Mouse (Mus musculus): ENCODE measurements around the gene Csn1s2a.
"Not testable (repeated sequence)": the region's sequence is repeated elsewhere in the genome, so short reads cannot be mapped to it uniquely, and the experiment has no call there.

Csn1s2a gene

GRCm38 (mm10) chr5:87774267-87774666 is at the start of gene Csn1s2a:
Csn1s2a (plus strand) TSS chr5:87774567.
- no peak for DNase-seq

DNA sequence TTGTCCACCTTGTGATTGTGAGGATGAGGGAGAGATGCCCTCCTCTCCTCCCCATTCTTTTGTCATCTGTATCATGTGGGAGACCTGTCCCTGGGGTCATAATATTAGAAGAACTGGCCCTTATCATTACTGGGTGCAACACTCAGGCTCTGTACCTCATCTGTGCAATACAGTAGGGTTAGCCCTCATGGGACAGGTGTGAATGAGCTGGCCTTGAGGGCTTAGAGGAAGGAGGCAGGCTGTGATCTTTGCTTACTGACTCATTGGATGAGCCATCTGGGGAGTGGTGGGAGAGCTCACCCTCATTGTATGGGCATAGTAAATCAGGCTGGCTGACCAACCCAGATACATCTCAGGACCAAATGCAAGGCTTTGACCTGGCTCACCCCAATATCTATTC is 39.5 kb upstream of the Csn1s2a start:
- no peak for DNase-seq

DNA sequence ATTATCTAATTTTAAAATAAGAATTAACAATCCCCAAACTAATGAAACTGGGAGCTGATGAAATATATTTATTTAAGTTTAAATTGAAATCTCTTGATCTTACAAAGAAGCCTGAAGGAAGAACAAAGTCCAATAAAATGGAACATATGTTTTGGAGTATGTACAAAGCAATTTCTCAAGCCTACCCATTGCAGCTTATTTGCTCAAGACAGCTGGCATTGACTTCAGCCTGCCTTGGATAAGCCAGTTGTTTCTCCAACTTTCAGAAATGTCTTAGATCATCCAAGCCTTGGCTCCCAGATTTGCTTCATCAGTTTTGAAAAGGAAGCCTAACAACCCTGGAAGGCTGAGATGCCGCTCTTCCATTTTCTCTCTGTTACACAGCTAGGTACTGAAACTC is 20.9 kb upstream of the Csn1s2a start:
- DNase-seq: no peak

DNA sequence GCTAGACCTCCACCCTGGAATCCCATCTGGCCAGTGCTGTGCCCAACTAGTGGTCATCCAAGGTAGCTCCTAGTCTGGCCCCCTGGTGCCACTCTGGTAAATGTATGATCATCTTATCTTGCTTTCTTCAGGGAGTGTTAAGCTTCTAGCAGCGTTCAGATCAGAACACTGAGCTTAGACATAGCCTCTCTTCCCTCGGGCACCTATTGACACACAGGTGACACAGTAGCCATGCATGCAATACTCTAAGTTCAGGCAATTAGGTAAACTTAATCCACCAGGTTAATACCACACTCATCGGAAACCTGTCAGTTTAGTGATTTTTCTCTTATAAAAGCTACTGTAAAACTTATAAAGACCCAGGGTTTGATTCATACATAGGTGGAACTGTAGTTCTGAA is 9.8 kb upstream of the Csn1s2a start:
- DNase-seq: no peak

GRCm38 (mm10) chr5:87772151-87772550 is 2.2 kb upstream of the Csn1s2a start:
- not testable (repeated sequence) for DNase-seq

DNA sequence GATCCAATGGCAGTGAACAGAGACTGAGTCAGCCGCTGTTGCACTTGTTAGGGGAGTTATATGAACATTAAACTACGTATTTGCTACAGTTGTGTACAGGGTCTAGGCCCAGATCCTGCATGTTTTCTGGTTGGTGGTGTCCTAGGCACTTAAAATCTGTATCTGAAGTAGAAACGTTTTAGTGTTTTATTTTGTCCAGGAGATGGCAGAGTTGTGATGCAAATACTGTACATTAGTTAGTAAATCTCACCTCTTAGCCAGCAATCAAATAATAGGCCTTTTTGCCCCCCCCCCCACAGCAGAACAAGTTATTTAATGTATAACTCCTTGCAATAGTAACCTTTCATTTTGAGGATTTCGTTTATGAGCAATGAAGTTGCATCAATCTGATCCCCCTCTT is 8.4 kb downstream of the Csn1s2a start:
- no peak for DNase-seq

- no peak for DNase-seq
Measured at GRCm38 (mm10) chr5:87807782-87808181, 33.4 kb downstream of the Csn1s2a start, which contains the start of gene Csn1s2b. Csn1s2b (plus strand) TSS chr5:87808082.

DNA sequence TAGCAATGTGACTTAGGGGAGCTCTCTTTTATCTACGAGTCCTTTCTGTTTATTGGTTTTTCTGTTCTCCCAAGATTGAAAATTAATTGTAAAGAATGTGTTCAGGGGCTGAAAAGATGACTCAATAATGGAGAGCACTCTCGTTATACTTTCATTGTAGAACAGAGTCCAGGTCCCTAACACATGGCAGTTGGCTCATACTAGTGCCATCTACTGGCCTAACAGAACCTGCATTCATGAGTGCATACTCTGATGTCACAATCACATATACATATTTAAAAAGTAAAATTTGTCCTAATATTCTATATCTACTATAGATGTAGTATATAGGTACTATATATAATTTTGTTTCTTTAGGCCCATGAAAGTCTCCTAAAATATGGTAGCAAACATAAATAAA is 34.9 kb downstream of the Csn1s2a start:
- no peak for DNase-seq

DNA sequence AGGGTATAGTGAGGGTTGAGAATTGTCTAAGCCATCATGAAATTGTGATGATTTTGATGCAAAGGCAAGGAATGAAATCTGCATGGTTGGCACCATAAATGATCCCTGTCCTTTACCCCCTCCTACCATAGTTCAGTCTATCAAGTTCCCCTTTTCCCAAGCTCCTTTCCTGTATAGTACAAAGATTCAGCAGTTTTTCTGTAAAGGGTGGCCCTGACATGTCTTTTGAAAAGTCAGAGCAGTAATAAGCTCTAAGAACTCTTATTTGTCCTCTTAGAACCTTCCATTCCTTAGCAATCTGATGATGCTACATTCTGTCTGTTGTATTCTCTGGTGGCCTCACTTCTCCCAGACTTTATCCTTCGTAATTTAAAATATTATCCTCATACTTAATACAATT is 51.0 kb downstream of the Csn1s2a start, which contains the start of gene Prr27:
Gene Prr27, plus strand, starts transcription at position 301 of the 400 bp plus-strand sequence.
- DNase-seq: no peak

All from embryo, embryonic 11 days (tissue).